ENCODE assay signal across 20 mouse cellular contexts in the genomic region with DNA sequence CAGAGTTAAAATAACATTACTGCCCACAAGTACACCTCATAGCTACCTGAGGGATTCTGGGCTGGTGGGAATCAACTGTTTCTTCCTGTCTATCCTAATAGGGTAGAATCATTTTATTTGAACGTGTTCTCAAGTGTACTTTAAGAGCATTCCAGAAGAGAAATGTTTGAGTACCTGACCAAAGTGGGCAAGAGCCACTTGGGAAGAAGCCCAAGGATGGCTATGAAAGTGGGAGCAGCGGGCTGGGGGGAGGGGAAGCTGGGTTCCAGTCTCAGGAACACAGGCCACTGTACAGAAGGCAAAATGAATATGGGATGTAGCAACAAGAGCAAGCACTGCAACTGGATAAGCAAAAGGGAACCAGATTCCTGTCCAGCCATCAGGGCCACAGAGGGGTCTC.
"Had no signal": no experiment of that assay in that cellular context is flagged by ENCODE, and none has a peak within 500 bp of the region (broad histone marks: within the 10 kb centered on the region; RNA-seq: fewer than 3 reads in every experiment).

No protein-coding gene starts in this region.

- H3K4me1 ChIP-seq: limb, embryonic 10.5 days; limb, embryonic 13.5 days; liver, embryonic 12.5 days; liver, embryonic 15.5 days had no signal

- H3K27ac ChIP-seq: layer of hippocampus, adult 2 months; limb, embryonic 10.5 days; limb, embryonic 13.5 days; liver, embryonic 12.5 days; liver, embryonic 15.5 days; macrophage; midbrain, embryonic 12.5 days; midbrain, embryonic 15.5 days; neural tube, embryonic 13.5 days had no signal

- H3K9me3 ChIP-seq: limb, embryonic 10.5 days; limb, embryonic 13.5 days; liver, embryonic 12.5 days; liver, embryonic 15.5 days; midbrain, embryonic 12.5 days; midbrain, embryonic 15.5 days; neural tube, embryonic 13.5 days had no signal

- DNase-seq: kidney, adult 18-20 months; kidney, adult 9 months; kidney, postnatal 14 days; kidney, postnatal 4 days; liver; retina, postnatal 1 day; right cerebral cortex, postnatal 25 days; thymus, adult 18-20 months; thymus, postnatal 36 days had no signal

- H3K9ac ChIP-seq: limb, embryonic 13.5 days; liver, embryonic 12.5 days; liver, embryonic 15.5 days; midbrain, embryonic 12.5 days; midbrain, embryonic 15.5 days; neural tube, embryonic 13.5 days had no signal

- H3K4me3 ChIP-seq: layer of hippocampus, adult 2 months; limb, embryonic 10.5 days; limb, embryonic 13.5 days; liver, embryonic 12.5 days; liver, embryonic 15.5 days; midbrain, embryonic 12.5 days; midbrain, embryonic 15.5 days; myocyte; neural tube, embryonic 13.5 days had no signal

- H3K27me3 ChIP-seq: limb, embryonic 13.5 days; liver, embryonic 12.5 days; liver, embryonic 15.5 days; midbrain, embryonic 12.5 days; midbrain, embryonic 15.5 days; neural tube, embryonic 13.5 days had no signal

- H3K4me2 ChIP-seq: limb, embryonic 13.5 days; liver, embryonic 12.5 days; liver, embryonic 15.5 days; midbrain, embryonic 12.5 days; midbrain, embryonic 15.5 days; neural tube, embryonic 13.5 days had no signal

- ATAC-seq: intestine, embryonic 16.5 days; liver, embryonic 12.5 days; midbrain, embryonic 15.5 days had no signal

- H3K36me3 ChIP-seq: limb, embryonic 10.5 days; limb, embryonic 13.5 days; liver, embryonic 12.5 days; liver, embryonic 15.5 days; midbrain, embryonic 12.5 days; midbrain, embryonic 15.5 days; neural tube, embryonic 13.5 days had no signal
